Mouse (Mus musculus): ENCODE results near the gene Gpr55. TPM values are rescaled to one million over a fixed set of nuclear protein-coding genes. Genes with fewer than 3 reads are reported as not detected.

Gpr55 gene
- polyA plus RNA-seq, 1 experiment from 2014 or later, result 0.13 TPM

- Histone ChIP-seq H3K36me3 (replicated peaks; ENCODE audit: control insufficient read depth, insufficient read depth) (peaks cover 47% of the 10 kb centered on the region), H3K4me2 (replicated peaks) (no peak overlapping the region), H3K27me3 (ENCODE audit: control insufficient read depth, insufficient read depth, low read length) (no peaks in the 10 kb centered on the region), H3K9ac (no peak overlapping the region), H3K9me3 (ENCODE audit: control insufficient read depth, low read length) (no peaks in the 10 kb centered on the region), H3K4me1 (replicated peaks; ENCODE audit: control insufficient read depth, insufficient read depth, low read length) (no peaks in the 10 kb centered on the region), H3K4me3 (replicated peaks; ENCODE audit: low read length) (no peak overlapping the region), H3K27ac (no peak overlapping the region)
- DNase-seq (ENCODE audit: low spot score) (no peak), ATAC-seq (ENCODE audit: low FRiP score) (no peak)
- WGBS, result 72% methylated on average over 13 of the region's 13 CpGs
Observed at GRCm38 (mm10) chr1:85908754-85909590, 51.8 kb downstream of the Gpr55 start.

GRCm38 (mm10) chr1:85906892-85907291 is 53.9 kb downstream of the Gpr55 start:
- H3K36me3 ChIP-seq (replicated peaks; ENCODE audit: control insufficient read depth, insufficient read depth), result peaks cover 58% of the 10 kb centered on the region

GRCm38 (mm10) chr1:85902108-85902561 is 58.7 kb downstream of the Gpr55 start:
- Histone ChIP-seq H3K4me3 (replicated peaks; ENCODE audit: low read length) (no peak overlapping the region), H3K27ac (0 out of 2 replicates have a peak overlapping the region, but pooled peaks have one; percentile 69), H3K4me2 (replicated peaks) (no peak overlapping the region), H3K9ac (no peak overlapping the region), H3K36me3 (replicated peaks; ENCODE audit: control insufficient read depth, insufficient read depth) (peaks cover 42% of the 10 kb centered on the region), H3K27me3 (ENCODE audit: control insufficient read depth, insufficient read depth, low read length) (no peaks in the 10 kb centered on the region), H3K4me1 (replicated peaks; ENCODE audit: control insufficient read depth, insufficient read depth, low read length) (peaks cover 53% of the 10 kb centered on the region), H3K9me3 (ENCODE audit: control insufficient read depth, low read length) (no peaks in the 10 kb centered on the region)
- peak; percentile 81 for ATAC-seq (ENCODE audit: low FRiP score)
- DNase-seq (ENCODE audit: low spot score), result peak; percentile 72
- WGBS, result 23% methylated on average over 7 of the region's 7 CpGs

More at GRCm38 (mm10) chr1:85906892-85907291, 53.9 kb downstream of the Gpr55 start:
- H3K4me1 ChIP-seq (replicated peaks; ENCODE audit: control insufficient read depth, insufficient read depth, low read length), result peaks cover 6% of the 10 kb centered on the region; the same call in 1 of the 2 replicates
- no peak for ATAC-seq (ENCODE audit: low FRiP score)
- H3K9me3 ChIP-seq (ENCODE audit: control insufficient read depth, low read length), result no peaks in the 10 kb centered on the region
- H3K4me3 ChIP-seq (replicated peaks; ENCODE audit: low read length), result no peak overlapping the region
- WGBS, result 94% methylated on average over 12 of the region's 12 CpGs
- no peak for DNase-seq (ENCODE audit: low spot score)
- H3K27ac ChIP-seq, result no peak overlapping the region
- no peak overlapping the region for H3K9ac ChIP-seq
- H3K27me3 ChIP-seq (ENCODE audit: control insufficient read depth, insufficient read depth, low read length), result no peaks in the 10 kb centered on the region
- H3K4me2 ChIP-seq (replicated peaks), result no peak overlapping the region

- ATAC-seq (ENCODE audit: low FRiP score), result peak; percentile 61
- H3K4me1 ChIP-seq (replicated peaks; ENCODE audit: control insufficient read depth, insufficient read depth, low read length), result peaks cover 58% of the 10 kb centered on the region
Observed at GRCm38 (mm10) chr1:85901516-85902107, 59.2 kb downstream of the Gpr55 start.

GRCm38 (mm10) chr1:85900521-85901333 is 60.1 kb downstream of the Gpr55 start:
- no peak overlapping the region for H3K27ac ChIP-seq
- no peak overlapping the region for H3K4me2 ChIP-seq (replicated peaks)
- peaks cover 27% of the 10 kb centered on the region for H3K36me3 ChIP-seq (replicated peaks; ENCODE audit: control insufficient read depth, insufficient read depth)
- H3K4me1 ChIP-seq (replicated peaks; ENCODE audit: control insufficient read depth, insufficient read depth, low read length), result peaks cover 67% of the 10 kb centered on the region
- H3K27me3 ChIP-seq (ENCODE audit: control insufficient read depth, insufficient read depth, low read length), result no peaks in the 10 kb centered on the region
- no peak for DNase-seq (ENCODE audit: low spot score)
- ATAC-seq (ENCODE audit: low FRiP score), result no peak
- no peaks in the 10 kb centered on the region for H3K9me3 ChIP-seq (ENCODE audit: control insufficient read depth, low read length)
- WGBS, result 75% methylated on average over 7 of the region's 7 CpGs
- H3K4me3 ChIP-seq (replicated peaks; ENCODE audit: low read length), result no peak overlapping the region
- H3K9ac ChIP-seq, result no peak overlapping the region

More at GRCm38 (mm10) chr1:85901516-85902107, 59.2 kb downstream of the Gpr55 start:
- Histone ChIP-seq H3K36me3 (replicated peaks; ENCODE audit: control insufficient read depth, insufficient read depth) (peaks cover 36% of the 10 kb centered on the region), H3K27ac (peak overlapping the region; percentile 69; the same call in 1 of the 2 replicates), H3K27me3 (ENCODE audit: control insufficient read depth, insufficient read depth, low read length) (no peaks in the 10 kb centered on the region), H3K4me2 (replicated peaks) (no peak overlapping the region), H3K9me3 (ENCODE audit: control insufficient read depth, low read length) (no peaks in the 10 kb centered on the region), H3K9ac (no peak overlapping the region), H3K4me3 (replicated peaks; ENCODE audit: low read length) (no peak overlapping the region)
- 45% methylated on average over 3 of the region's 3 CpGs for WGBS
- no peak for DNase-seq (ENCODE audit: low spot score)

GRCm38 (mm10) chr1:85899388-85899761 is 61.4 kb downstream of the Gpr55 start:
- H3K36me3 ChIP-seq (replicated peaks; ENCODE audit: control insufficient read depth, insufficient read depth), result peaks cover 15% of the 10 kb centered on the region
- 0 out of 2 replicates have a peak overlapping the region, but pooled peaks have one; percentile 2 for H3K4me3 ChIP-seq (replicated peaks; ENCODE audit: low read length)
- no peak for DNase-seq (ENCODE audit: low spot score)
- no peaks in the 10 kb centered on the region for H3K9me3 ChIP-seq (ENCODE audit: control insufficient read depth, low read length)
- ATAC-seq (ENCODE audit: low FRiP score), result no peak
- H3K4me1 ChIP-seq (replicated peaks; ENCODE audit: control insufficient read depth, insufficient read depth, low read length), result peaks cover 69% of the 10 kb centered on the region
- peak overlapping the region; percentile 80 for H3K27ac ChIP-seq
- H3K9ac ChIP-seq, result peak overlapping the region; percentile 84
- H3K27me3 ChIP-seq (ENCODE audit: control insufficient read depth, insufficient read depth, low read length), result no peaks in the 10 kb centered on the region
- peak overlapping the region; percentile 65 for H3K4me2 ChIP-seq (replicated peaks)

GRCm38 (mm10) chr1:85898761-85899387 is 61.9 kb downstream of the Gpr55 start:
- WGBS, result 17% methylated on average over 12 of the region's 12 CpGs
- peak overlapping the region; percentile 84 for H3K9ac ChIP-seq
- ATAC-seq (ENCODE audit: low FRiP score) (no peak), DNase-seq (ENCODE audit: low spot score) (peak; percentile 27)
- no peaks in the 10 kb centered on the region for H3K9me3 ChIP-seq (ENCODE audit: control insufficient read depth, low read length)
- peaks cover 69% of the 10 kb centered on the region for H3K4me1 ChIP-seq (replicated peaks; ENCODE audit: control insufficient read depth, insufficient read depth, low read length)
- H3K4me3 ChIP-seq (replicated peaks; ENCODE audit: low read length), result 0 out of 2 replicates have a peak overlapping the region, but pooled peaks have one; percentile 2
- peaks cover 10% of the 10 kb centered on the region for H3K36me3 ChIP-seq (replicated peaks; ENCODE audit: control insufficient read depth, insufficient read depth)
- H3K27ac ChIP-seq, result peak overlapping the region; percentile 80
- H3K4me2 ChIP-seq (replicated peaks), result peak overlapping the region; percentile 65
- H3K27me3 ChIP-seq (ENCODE audit: control insufficient read depth, insufficient read depth, low read length), result no peaks in the 10 kb centered on the region

- H3K27me3 ChIP-seq (ENCODE audit: control insufficient read depth, insufficient read depth, low read length), result no peaks in the 10 kb centered on the region
- no peak overlapping the region for H3K4me3 ChIP-seq (replicated peaks; ENCODE audit: low read length)
- peak overlapping the region; percentile 84 for H3K9ac ChIP-seq
- H3K36me3 ChIP-seq (replicated peaks; ENCODE audit: control insufficient read depth, insufficient read depth), result 0 out of 2 replicates have a peak, but pooled peaks cover 2% of the 10 kb centered on the region
- WGBS, result 26% methylated on average over 8 of the region's 8 CpGs
- ATAC-seq (ENCODE audit: low FRiP score) (no peak), DNase-seq (ENCODE audit: low spot score) (peak; percentile 40)
- H3K4me1 ChIP-seq (replicated peaks; ENCODE audit: control insufficient read depth, insufficient read depth, low read length), result peaks cover 69% of the 10 kb centered on the region
- H3K27ac ChIP-seq, result peak overlapping the region; percentile 80
- H3K4me2 ChIP-seq (replicated peaks), result peak overlapping the region; percentile 65
- no peaks in the 10 kb centered on the region for H3K9me3 ChIP-seq (ENCODE audit: control insufficient read depth, low read length)
Observed at GRCm38 (mm10) chr1:85897901-85898760, 62.7 kb downstream of the Gpr55 start.
